Mouse (Mus musculus): ENCODE measurements around the gene Caskin1. TPM values are rescaled to one million over a fixed set of nuclear protein-coding genes. Genes with fewer than 3 reads are reported as not detected.

Gene Caskin1
- polyA plus RNA-seq, 1 experiment from 2014 or later: 45.7 TPM

DNA sequence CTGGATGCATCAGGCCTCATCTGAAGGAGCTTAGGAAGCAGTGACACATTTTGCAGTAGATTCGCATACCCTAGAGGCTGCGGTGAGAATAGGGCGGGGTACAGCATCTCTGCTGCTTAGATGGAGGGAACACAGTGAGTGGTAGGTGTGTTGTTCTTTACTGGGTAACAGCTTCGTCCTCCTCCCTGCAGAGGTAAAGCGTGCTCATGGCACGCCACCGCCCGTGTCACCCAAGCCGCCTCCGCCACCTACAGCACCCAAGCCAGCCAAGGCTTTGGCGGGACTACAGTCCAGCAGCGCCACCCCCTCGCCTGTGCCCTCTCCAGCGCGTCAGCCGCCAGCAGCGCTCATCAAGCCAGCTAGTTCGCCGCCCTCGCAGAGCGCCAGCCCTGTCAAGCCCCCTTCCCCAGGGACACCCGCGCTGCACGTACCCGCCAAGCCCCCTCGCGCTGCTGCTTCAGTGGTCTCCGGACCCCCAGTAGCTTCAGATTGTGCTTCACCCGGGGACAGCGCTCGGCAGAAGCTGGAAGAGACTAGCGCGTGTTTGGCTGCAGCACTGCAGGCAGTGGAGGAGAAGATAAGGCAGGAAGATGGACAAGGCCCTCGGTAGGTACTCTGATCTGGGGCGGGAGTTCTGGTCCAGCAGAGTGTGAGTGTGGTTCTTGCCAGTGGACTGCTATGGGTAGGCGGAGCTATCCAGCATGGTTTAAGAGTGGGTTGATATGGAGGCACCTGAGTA, 18.1 kb downstream of the Caskin1 start:
- WGBS: 30% methylated on average over 35 of the region's 36 CpGs
- no peak for DNase-seq (ENCODE audit: low spot score)
- H3K9me3 ChIP-seq (ENCODE audit: control insufficient read depth, low read length): no peaks in the 10 kb centered on the region
- no peak overlapping the region for H3K4me3 ChIP-seq (replicated peaks; ENCODE audit: low read length)
- H3K4me1 ChIP-seq (replicated peaks; ENCODE audit: control insufficient read depth, insufficient read depth, low read length): 0 out of 2 replicates have a peak, but pooled peaks cover 3% of the 10 kb centered on the region
- H3K36me3 ChIP-seq (replicated peaks; ENCODE audit: control insufficient read depth, insufficient read depth): peaks cover 100% of the 10 kb centered on the region
- H3K27ac ChIP-seq: no peak overlapping the region
- H3K27me3 ChIP-seq (ENCODE audit: control insufficient read depth, insufficient read depth, low read length): no peaks in the 10 kb centered on the region
- ATAC-seq (ENCODE audit: low FRiP score): no peak
- no peak overlapping the region; the same call in 1 of the 2 replicates for H3K4me2 ChIP-seq (replicated peaks)
- H3K9ac ChIP-seq: no peak overlapping the region

DNA sequence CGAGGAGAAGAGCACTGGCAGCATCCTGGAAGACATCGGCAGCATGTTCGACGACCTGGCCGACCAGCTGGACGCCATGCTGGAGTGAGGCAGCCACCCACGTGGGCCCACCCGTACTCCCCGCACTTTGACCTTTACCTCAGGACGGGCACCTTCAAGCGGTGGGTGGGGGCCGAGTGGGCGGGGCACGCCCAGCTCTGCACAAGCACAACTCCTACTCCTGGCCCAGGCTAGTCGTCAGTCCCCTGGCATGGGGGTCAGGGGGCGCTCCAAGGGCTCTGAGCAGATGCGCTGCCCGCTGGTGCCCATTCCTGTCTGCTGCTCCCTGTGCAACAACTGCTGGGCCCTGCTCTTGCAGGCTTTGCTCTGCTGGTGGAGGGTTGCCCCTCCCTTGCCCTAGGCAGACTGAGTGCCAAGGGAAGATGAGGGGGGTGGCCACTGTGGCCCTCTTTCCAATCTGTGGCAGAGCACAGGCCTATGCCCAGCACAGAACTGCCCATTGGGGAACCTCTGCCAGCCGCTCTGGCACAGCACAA, 18.8 kb downstream of the Caskin1 start:
- no peak overlapping the region for H3K9ac ChIP-seq
- no peaks in the 10 kb centered on the region for H3K9me3 ChIP-seq (ENCODE audit: control insufficient read depth, low read length)
- no peaks in the 10 kb centered on the region for H3K27me3 ChIP-seq (ENCODE audit: control insufficient read depth, insufficient read depth, low read length)
- no peak overlapping the region for H3K4me3 ChIP-seq (replicated peaks; ENCODE audit: low read length)
- peaks cover 100% of the 10 kb centered on the region for H3K36me3 ChIP-seq (replicated peaks; ENCODE audit: control insufficient read depth, insufficient read depth)
- DNase-seq (ENCODE audit: low spot score) (no peak), ATAC-seq (ENCODE audit: low FRiP score) (no peak)
- H3K4me2 ChIP-seq (replicated peaks): no peak overlapping the region
- H3K27ac ChIP-seq: no peak overlapping the region
- 49% methylated on average over 19 of the region's 19 CpGs for WGBS
- H3K4me1 ChIP-seq (replicated peaks; ENCODE audit: control insufficient read depth, insufficient read depth, low read length): 0 out of 2 replicates have a peak, but pooled peaks cover 3% of the 10 kb centered on the region

DNA sequence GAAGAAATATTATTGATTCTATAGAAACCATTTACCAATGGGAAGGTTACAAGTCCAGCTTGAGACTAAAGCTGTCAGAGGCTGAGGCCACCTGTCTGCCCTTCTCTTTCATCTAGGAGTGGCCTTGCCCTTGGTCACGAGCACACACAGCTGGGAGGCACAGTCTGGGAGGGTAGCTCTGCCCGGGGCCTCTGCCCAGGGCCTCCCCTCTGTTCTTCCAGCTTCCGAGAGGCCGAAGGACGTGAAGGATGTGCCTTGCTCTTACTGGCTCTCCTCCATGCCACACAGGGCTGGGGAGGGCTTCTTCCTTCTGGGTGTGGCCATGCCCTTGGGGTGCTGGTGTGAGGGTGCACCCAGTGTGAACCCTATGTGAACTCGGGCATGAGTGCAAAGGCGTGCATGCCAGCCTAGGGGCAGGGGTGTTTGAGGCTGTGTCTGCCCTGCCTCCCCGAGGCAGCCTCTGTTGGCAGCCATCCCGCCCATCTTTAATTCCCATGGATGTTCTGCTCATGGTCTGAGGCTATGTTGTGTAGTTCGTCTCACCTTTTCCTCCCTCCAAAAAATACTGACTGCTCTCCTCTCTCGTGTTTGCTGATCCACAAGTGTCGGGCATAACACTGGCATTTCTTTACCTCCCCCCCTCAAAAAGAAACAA, 19.5 kb downstream of the Caskin1 start:
- Histone ChIP-seq H3K9me3 (ENCODE audit: control insufficient read depth, low read length) (no peaks in the 10 kb centered on the region), H3K4me3 (replicated peaks; ENCODE audit: low read length) (no peak overlapping the region), H3K4me1 (replicated peaks; ENCODE audit: control insufficient read depth, insufficient read depth, low read length) (0 out of 2 replicates have a peak, but pooled peaks cover 3% of the 10 kb centered on the region), H3K36me3 (replicated peaks; ENCODE audit: control insufficient read depth, insufficient read depth) (peaks cover 94% of the 10 kb centered on the region), H3K4me2 (replicated peaks) (no peak overlapping the region), H3K27ac (no peak overlapping the region), H3K9ac (no peak overlapping the region), H3K27me3 (ENCODE audit: control insufficient read depth, insufficient read depth, low read length) (no peaks in the 10 kb centered on the region)
- no peak for DNase-seq (ENCODE audit: low spot score)
- 86% methylated on average over 12 of the region's 12 CpGs for WGBS
- ATAC-seq (ENCODE audit: low FRiP score): no peak

DNA sequence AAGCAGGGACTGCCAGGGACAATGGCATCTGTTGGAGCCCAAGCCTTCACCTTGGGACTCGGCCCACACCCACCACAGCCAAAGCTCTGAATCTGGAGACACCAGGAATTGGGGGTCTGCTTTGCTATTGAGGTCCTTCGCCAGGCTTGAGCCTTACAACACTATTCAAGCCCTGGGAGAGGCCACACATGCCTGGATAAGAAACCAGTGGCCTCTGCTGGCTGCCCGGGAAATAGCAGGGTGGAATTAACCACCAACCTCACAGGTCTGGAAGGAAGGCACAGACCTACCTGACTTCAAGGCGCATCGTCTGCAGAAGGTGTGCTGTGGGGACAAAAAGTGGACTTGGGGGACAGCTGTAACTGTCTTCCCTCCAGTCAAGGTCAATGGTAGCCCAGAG, 25.2 kb downstream of the Caskin1 start:
- Histone ChIP-seq H3K27ac (no peak overlapping the region), H3K4me1 (replicated peaks; ENCODE audit: control insufficient read depth, insufficient read depth, low read length) (no peaks in the 10 kb centered on the region), H3K9ac (no peak overlapping the region), H3K9me3 (ENCODE audit: control insufficient read depth, low read length) (no peaks in the 10 kb centered on the region), H3K36me3 (replicated peaks; ENCODE audit: control insufficient read depth, insufficient read depth) (peaks cover 79% of the 10 kb centered on the region), H3K4me3 (replicated peaks; ENCODE audit: low read length) (no peak overlapping the region), H3K27me3 (ENCODE audit: control insufficient read depth, insufficient read depth, low read length) (no peaks in the 10 kb centered on the region), H3K4me2 (replicated peaks) (no peak overlapping the region)
- 47% methylated on average over 5 of the region's 5 CpGs for WGBS
- ATAC-seq (ENCODE audit: low FRiP score) (peak; percentile 73), DNase-seq (ENCODE audit: low spot score) (peak; percentile 63)

DNA sequence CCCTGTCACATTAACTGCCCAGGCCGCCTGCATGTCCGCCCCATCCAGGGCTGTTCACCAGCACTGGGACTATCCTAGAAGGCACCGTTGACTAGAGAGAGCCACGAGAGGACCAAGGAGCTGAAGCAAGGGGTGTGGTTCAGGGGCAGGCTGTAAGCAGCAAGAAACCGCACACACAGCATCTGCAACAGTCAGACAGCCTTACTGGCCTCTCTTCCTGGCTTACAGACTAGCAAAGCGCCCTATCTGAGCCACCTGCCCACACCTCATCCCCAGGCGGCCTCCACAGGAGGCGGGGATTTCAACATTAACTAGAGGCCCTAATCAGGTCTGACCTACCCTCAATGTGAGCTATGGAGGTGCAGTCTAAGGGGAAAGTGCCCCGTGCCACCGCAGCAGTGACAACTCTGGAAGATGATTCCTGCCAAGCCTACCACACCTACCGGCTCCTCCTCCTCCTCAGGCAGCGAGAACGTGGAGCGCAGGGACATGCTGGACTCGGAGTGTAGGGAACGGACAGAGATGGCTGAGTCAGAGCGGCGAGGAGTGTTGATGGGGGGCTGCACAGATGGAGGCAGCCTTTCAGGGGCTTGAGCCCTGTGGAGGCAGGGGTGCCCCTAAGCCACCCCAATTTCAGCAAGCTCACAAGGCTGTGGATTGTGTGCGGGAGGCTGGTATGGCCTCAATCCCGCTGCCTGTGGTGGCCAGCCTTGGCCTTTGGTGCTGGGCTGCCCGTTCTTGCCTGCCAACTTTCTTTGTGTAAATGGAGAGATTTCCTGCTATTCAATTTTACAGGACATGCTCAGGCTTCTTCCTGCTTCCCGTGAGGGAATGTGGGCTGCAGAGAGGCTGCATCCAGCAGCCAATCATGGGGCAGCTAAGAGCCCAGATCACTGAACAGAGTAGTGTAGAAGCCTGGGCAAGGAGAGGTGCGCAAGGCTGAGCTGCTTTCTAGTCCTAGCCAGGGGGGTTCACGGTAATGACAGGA, 26.2 kb downstream of the Caskin1 start:
- Histone ChIP-seq H3K9me3 (ENCODE audit: control insufficient read depth, low read length) (no peaks in the 10 kb centered on the region), H3K9ac (no peak overlapping the region), H3K4me3 (replicated peaks; ENCODE audit: low read length) (no peak overlapping the region), H3K4me1 (replicated peaks; ENCODE audit: control insufficient read depth, insufficient read depth, low read length) (no peaks in the 10 kb centered on the region), H3K27me3 (ENCODE audit: control insufficient read depth, insufficient read depth, low read length) (no peaks in the 10 kb centered on the region), H3K27ac (peak overlapping the region; percentile 18; the same call in 1 of the 2 replicates), H3K4me2 (replicated peaks) (0 out of 2 replicates have a peak overlapping the region, but pooled peaks have one; percentile 14), H3K36me3 (replicated peaks; ENCODE audit: control insufficient read depth, insufficient read depth) (peaks cover 77% of the 10 kb centered on the region)
- peak; percentile 4; the same call in 1 of the 2 replicates for ATAC-seq (ENCODE audit: low FRiP score)
- DNase-seq (ENCODE audit: low spot score): no peak
- WGBS: 91% methylated on average over 24 of the region's 24 CpGs

DNA sequence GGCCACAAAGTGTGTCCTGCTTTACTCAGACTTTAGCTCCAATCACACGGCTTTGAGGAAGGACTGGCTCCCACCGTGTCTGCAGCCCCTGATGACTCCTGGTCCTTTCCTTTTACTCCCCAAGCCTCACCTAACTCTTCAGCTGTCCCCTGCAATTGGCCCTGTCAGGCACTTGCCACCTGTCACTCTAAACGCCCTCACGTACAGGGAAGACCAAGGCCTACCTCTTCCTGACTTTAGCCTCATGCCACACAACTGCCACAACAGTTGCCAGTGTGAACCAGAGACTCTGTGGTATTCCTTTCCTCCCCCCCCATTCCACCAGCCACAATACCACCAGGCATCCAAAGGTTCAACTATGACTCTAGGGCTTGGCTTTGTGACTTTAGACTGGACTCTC, 32.0 kb downstream of the Caskin1 start:
- Histone ChIP-seq H3K4me2 (replicated peaks) (no peak overlapping the region), H3K4me3 (replicated peaks; ENCODE audit: low read length) (no peak overlapping the region), H3K9ac (no peak overlapping the region), H3K9me3 (ENCODE audit: control insufficient read depth, low read length) (no peaks in the 10 kb centered on the region), H3K4me1 (replicated peaks; ENCODE audit: control insufficient read depth, insufficient read depth, low read length) (no peaks in the 10 kb centered on the region), H3K36me3 (replicated peaks; ENCODE audit: control insufficient read depth, insufficient read depth) (peaks cover 60% of the 10 kb centered on the region), H3K27me3 (ENCODE audit: control insufficient read depth, insufficient read depth, low read length) (no peaks in the 10 kb centered on the region), H3K27ac (no peak overlapping the region)
- DNase-seq (ENCODE audit: low spot score) (no peak), ATAC-seq (ENCODE audit: low FRiP score) (no peak)
- WGBS: 93% methylated on average over 4 of the region's 4 CpGs

DNA sequence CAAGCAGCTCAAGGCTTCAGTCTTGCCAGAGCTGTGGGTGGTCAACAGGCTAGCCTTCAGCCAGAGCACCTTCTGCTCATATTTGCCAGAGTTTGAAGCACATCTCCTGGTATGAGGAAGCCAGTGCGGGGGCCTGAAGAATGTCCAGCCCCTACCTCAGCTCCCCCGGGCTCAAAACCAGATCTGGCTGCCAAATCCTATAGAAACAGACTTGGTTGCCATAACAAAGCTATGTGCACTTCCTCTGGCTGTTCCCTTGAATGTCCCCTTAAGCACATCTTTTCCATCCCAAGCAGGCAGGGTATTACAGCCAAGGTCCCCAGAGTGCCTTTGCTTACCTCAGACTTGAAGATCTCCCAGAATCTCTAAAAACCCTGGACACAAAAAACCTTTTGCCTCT, 36.3 kb downstream of the Caskin1 start:
- ATAC-seq (ENCODE audit: low FRiP score) (no peak), DNase-seq (ENCODE audit: low spot score) (no peak)
- no peak overlapping the region for H3K4me2 ChIP-seq (replicated peaks)
- WGBS: 69% methylated on average over 2 of the region's 2 CpGs
- H3K9me3 ChIP-seq (ENCODE audit: control insufficient read depth, low read length): no peaks in the 10 kb centered on the region
- H3K4me1 ChIP-seq (replicated peaks; ENCODE audit: control insufficient read depth, insufficient read depth, low read length): peaks cover 20% of the 10 kb centered on the region
- 0 out of 2 replicates have a peak, but pooled peaks cover 26% of the 10 kb centered on the region for H3K36me3 ChIP-seq (replicated peaks; ENCODE audit: control insufficient read depth, insufficient read depth)
- H3K27me3 ChIP-seq (ENCODE audit: control insufficient read depth, insufficient read depth, low read length): no peaks in the 10 kb centered on the region
- H3K27ac ChIP-seq: no peak overlapping the region
- H3K4me3 ChIP-seq (replicated peaks; ENCODE audit: low read length): no peak overlapping the region
- no peak overlapping the region for H3K9ac ChIP-seq

DNA sequence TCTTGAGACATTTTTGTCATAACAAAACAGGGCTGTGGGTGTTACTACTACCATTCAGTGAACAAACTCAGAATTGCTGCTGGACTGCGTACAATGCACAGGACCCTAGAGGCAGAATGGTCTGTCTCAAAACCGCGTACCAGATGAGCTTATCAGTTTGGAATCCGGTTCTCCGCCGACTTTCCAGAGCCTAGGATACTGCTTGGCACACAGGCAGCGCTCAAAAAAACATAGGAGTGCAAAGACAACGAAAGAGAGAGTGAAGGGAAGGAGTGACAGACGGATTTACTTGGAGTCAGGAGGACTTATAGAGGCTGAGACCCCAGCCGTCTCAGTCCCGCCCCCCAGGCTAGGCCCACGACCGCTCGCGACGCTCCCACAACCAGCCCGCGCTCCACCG, 38.9 kb downstream of the Caskin1 start:
- Histone ChIP-seq H3K27ac (peak overlapping the region; percentile 77), H3K27me3 (ENCODE audit: control insufficient read depth, insufficient read depth, low read length) (no peaks in the 10 kb centered on the region), H3K36me3 (replicated peaks; ENCODE audit: control insufficient read depth, insufficient read depth) (peaks cover 29% of the 10 kb centered on the region), H3K9ac (peak overlapping the region; percentile 94), H3K4me3 (replicated peaks; ENCODE audit: low read length) (peak overlapping the region; percentile 85), H3K9me3 (ENCODE audit: control insufficient read depth, low read length) (no peaks in the 10 kb centered on the region), H3K4me1 (replicated peaks; ENCODE audit: control insufficient read depth, insufficient read depth, low read length) (peaks cover 33% of the 10 kb centered on the region), H3K4me2 (replicated peaks) (peak overlapping the region; percentile 80)
- ATAC-seq (ENCODE audit: low FRiP score) (no peak), DNase-seq (ENCODE audit: low spot score) (no peak)
- 0% methylated on average over 19 of the region's 19 CpGs for WGBS
